In the genomic region with DNA sequence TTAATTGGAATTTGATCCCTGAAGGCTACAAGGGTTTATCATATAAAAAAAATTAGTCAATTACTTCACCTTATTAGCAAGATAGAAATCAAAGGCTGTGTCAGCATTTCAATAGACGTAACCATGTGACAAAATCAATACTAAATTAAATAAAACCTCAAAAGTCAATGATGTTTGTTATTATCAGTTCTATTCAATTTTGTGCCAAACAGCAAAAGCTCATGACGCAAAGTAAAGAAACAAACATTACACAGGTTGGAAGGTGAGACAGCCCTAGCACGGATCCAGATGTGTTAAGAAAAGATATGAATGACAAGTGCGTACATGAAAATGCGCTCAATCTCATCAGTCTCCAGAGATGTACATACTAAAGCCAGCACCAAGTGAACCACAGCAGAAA, we compare ENCODE assay signal across 22 mouse cellular contexts.
DNase-seq lines count a peak whose midpoint lies in the region; ATAC-seq and TF ChIP-seq lines count a peak whose summit lies in the region.
"Had no signal": no experiment of that assay in that cellular context is flagged by ENCODE, and none has a peak within 500 bp of the region (broad histone marks: within the 10 kb centered on the region; RNA-seq: fewer than 3 reads in every experiment).

No protein-coding gene starts in this region.

- H3K36me3 ChIP-seq in heart, embryonic 10.5 days = peaks cover 12% of the 10 kb centered on the region; the same call in 1 of the 2 replicates
- peaks cover 20% of the 10 kb centered on the region; the same call in 1 of the 2 replicates for H3K36me3 ChIP-seq in intestine, embryonic 14.5 days (ENCODE audit: control insufficient read depth, insufficient read depth, low read length)
- H3K36me3 ChIP-seq in intestine, embryonic 15.5 days = peaks cover 3% of the 10 kb centered on the region; the same call in 1 of the 2 replicates
- H3K36me3 ChIP-seq in liver, adult 2 months (ENCODE audit: control insufficient read depth, insufficient read depth, low read length) = peaks cover 7% of the 10 kb centered on the region
- H3K36me3 ChIP-seq in midbrain, embryonic 11.5 days (ENCODE audit: control insufficient read depth, insufficient read depth, low read length) = 0 out of 2 replicates have a peak, but pooled peaks cover 2% of the 10 kb centered on the region
- H3K36me3 ChIP-seq in midbrain, embryonic 16.5 days (ENCODE audit: control insufficient read depth, insufficient read depth, low read length) = no peaks in the 10 kb centered on the region

- peaks cover 12% of the 10 kb centered on the region for H3K4me1 ChIP-seq in heart, embryonic 10.5 days
- H3K4me1 ChIP-seq in intestine, embryonic 14.5 days (replicated peaks; ENCODE audit: control insufficient read depth, insufficient read depth, low read length) = no peaks in the 10 kb centered on the region; the same call in 1 of the 2 replicates
- H3K4me1 ChIP-seq in intestine, embryonic 15.5 days (replicated peaks) = peaks cover 2% of the 10 kb centered on the region; the same call in 1 of the 2 replicates
- peaks cover 11% of the 10 kb centered on the region; the same call in 1 of the 2 replicates for H3K4me1 ChIP-seq in liver, adult 2 months (ENCODE audit: control insufficient read depth, insufficient read depth, low read length)
- H3K4me1 ChIP-seq in midbrain, embryonic 11.5 days (ENCODE audit: control insufficient read depth, insufficient read depth, low read length) = no peaks in the 10 kb centered on the region
- no peaks in the 10 kb centered on the region; the same call in 1 of the 2 replicates for H3K4me1 ChIP-seq in midbrain, embryonic 16.5 days (ENCODE audit: control insufficient read depth, insufficient read depth, low read length)

- WGBS in heart, embryonic 10.5 days = 90% methylated on average over 5 of the region's 5 CpGs
- 91% methylated on average over 5 of the region's 5 CpGs for WGBS in intestine, embryonic 14.5 days
- 91% methylated on average over 5 of the region's 5 CpGs for WGBS in intestine, embryonic 15.5 days
- 22% methylated on average over 5 of the region's 5 CpGs for WGBS in liver, adult 2 months
- WGBS in midbrain, embryonic 11.5 days = 93% methylated on average over 5 of the region's 5 CpGs
- 89% methylated on average over 5 of the region's 5 CpGs for WGBS in midbrain, embryonic 16.5 days

- peak; percentile 19 for DNase-seq in heart, adult 11 months
- DNase-seq in heart, embryonic 10.5 days (ENCODE audit: low spot score) = no peak
- peak; percentile 32 for DNase-seq in intestine, embryonic 14.5 days (ENCODE audit: low spot score)
- peak; percentile 92 for DNase-seq in liver, adult 2 months (ENCODE audit: extremely low read depth, low read depth, low spot score)
- DNase-seq in liver = no peak
- peak; percentile 26 for DNase-seq in midbrain, embryonic 11.5 days (ENCODE audit: low spot score, missing footprints)
- DNase-seq: adrenal gland, adult 2 months; adrenal gland, adult 8-10 months; adrenal gland, postnatal 10 days; adrenal gland, postnatal 14 days; adrenal gland, postnatal 25 days; adrenal gland, postnatal 36 days; B cell, adult 2 months; cerebellum, adult 11 months; cerebellum, adult 11-12 months had no signal

- no peak for TF ChIP-seq CTCF in liver, adult 2 months (IDR thresholded peaks at IDR 0.05; ENCODE audit: low read depth, low read length)

- H3K27ac ChIP-seq in heart, embryonic 10.5 days = no peak overlapping the region
- H3K27ac ChIP-seq in intestine, embryonic 14.5 days (ENCODE audit: low read depth) = no peak overlapping the region
- no peak overlapping the region for H3K27ac ChIP-seq in intestine, embryonic 15.5 days
- no peak overlapping the region for H3K27ac ChIP-seq in liver, adult 2 months (replicated peaks; ENCODE audit: insufficient read depth, low read depth, low read length)
- no peak overlapping the region for H3K27ac ChIP-seq in midbrain, embryonic 11.5 days (ENCODE audit: low read depth, low read length)
- no peak overlapping the region for H3K27ac ChIP-seq in midbrain, embryonic 16.5 days (ENCODE audit: low read length)

- ATAC-seq in intestine, embryonic 14.5 days (replicated peaks; ENCODE audit: low FRiP score, low TSS enrichment, low read depth) = no peak
- ATAC-seq in intestine, embryonic 15.5 days = no peak
- no peak for ATAC-seq in midbrain, embryonic 11.5 days (ENCODE audit: low FRiP score)
- no peak for ATAC-seq in midbrain, embryonic 16.5 days
- ATAC-seq: activated CD4-positive, CD25-positive, alpha-beta regulatory T cell, adult 4 months; CD4-positive, CD25-positive, alpha-beta regulatory T cell, adult 4 months; Patski had no signal

- H3K4me2 ChIP-seq in intestine, embryonic 14.5 days (ENCODE audit: low read length) = no peak overlapping the region
- no peak overlapping the region for H3K4me2 ChIP-seq in intestine, embryonic 15.5 days (replicated peaks)
- H3K4me2 ChIP-seq in midbrain, embryonic 11.5 days = no peak overlapping the region
- no peak overlapping the region for H3K4me2 ChIP-seq in midbrain, embryonic 16.5 days (ENCODE audit: low read length)

- H3K9me3 ChIP-seq in heart, embryonic 10.5 days = no peaks in the 10 kb centered on the region
- H3K9me3 ChIP-seq in intestine, embryonic 14.5 days (ENCODE audit: control insufficient read depth, low read length) = no peaks in the 10 kb centered on the region
- H3K9me3 ChIP-seq in intestine, embryonic 15.5 days = no peaks in the 10 kb centered on the region
- no peaks in the 10 kb centered on the region for H3K9me3 ChIP-seq in midbrain, embryonic 11.5 days (ENCODE audit: control insufficient read depth, low read length)
- no peaks in the 10 kb centered on the region for H3K9me3 ChIP-seq in midbrain, embryonic 16.5 days (replicated peaks; ENCODE audit: control insufficient read depth, low read length, poor library complexity, severe bottlenecking)
- H3K9me3 ChIP-seq: G1E had no signal

- H3K9ac ChIP-seq in intestine, embryonic 14.5 days (ENCODE audit: low read length) = no peak overlapping the region
- H3K9ac ChIP-seq in intestine, embryonic 15.5 days = no peak overlapping the region
- H3K9ac ChIP-seq in liver, adult 2 months (ENCODE audit: low read depth, low read length) = no peak overlapping the region
- no peak overlapping the region for H3K9ac ChIP-seq in midbrain, embryonic 11.5 days (ENCODE audit: low read length)
- H3K9ac ChIP-seq in midbrain, embryonic 16.5 days (ENCODE audit: low read depth, low read length) = no peak overlapping the region

- peaks cover 3% of the 10 kb centered on the region; the same call in 1 of the 2 replicates for H3K79me2 ChIP-seq in liver, adult 2 months (ENCODE audit: control insufficient read depth, insufficient read depth, low read length)

- TF ChIP-seq POLR2A in liver, adult 2 months (IDR thresholded peaks at IDR 0.05; ENCODE audit: extremely low read depth, insufficient read depth, low read length) = no peak

- H3K4me3 ChIP-seq in heart, embryonic 10.5 days = no peak overlapping the region
- H3K4me3 ChIP-seq in intestine, embryonic 14.5 days (ENCODE audit: low read depth, low read length) = no peak overlapping the region
- no peak overlapping the region for H3K4me3 ChIP-seq in intestine, embryonic 15.5 days (replicated peaks)
- H3K4me3 ChIP-seq in liver, adult 2 months (ENCODE audit: insufficient read depth, low read depth, low read length) = no peak overlapping the region
- no peak overlapping the region for H3K4me3 ChIP-seq in midbrain, embryonic 11.5 days (ENCODE audit: low read depth, low read length)
- H3K4me3 ChIP-seq in midbrain, embryonic 16.5 days (ENCODE audit: low read depth, low read length) = no peak overlapping the region

- no peaks in the 10 kb centered on the region for H3K27me3 ChIP-seq in heart, embryonic 10.5 days (ENCODE audit: insufficient read depth, poor library complexity, severe bottlenecking)
- H3K27me3 ChIP-seq in intestine, embryonic 14.5 days (replicated peaks; ENCODE audit: control insufficient read depth, insufficient read depth, low read length) = no peaks in the 10 kb centered on the region
- no peaks in the 10 kb centered on the region for H3K27me3 ChIP-seq in intestine, embryonic 15.5 days (replicated peaks)
- H3K27me3 ChIP-seq in liver, adult 2 months (ENCODE audit: control insufficient read depth, insufficient read depth, low read length) = no peaks in the 10 kb centered on the region
- H3K27me3 ChIP-seq in midbrain, embryonic 11.5 days (ENCODE audit: control insufficient read depth, insufficient read depth, low read length) = no peaks in the 10 kb centered on the region
- no peaks in the 10 kb centered on the region for H3K27me3 ChIP-seq in midbrain, embryonic 16.5 days (ENCODE audit: control insufficient read depth, insufficient read depth, low read depth, low read length)
- H3K27me3 ChIP-seq: CH12.LX, Patski had no signal

Comparison
In these comparisons a context has a peak if more than half of its experiments do, and no peak if none do; other contexts are left out.
1. DNase-seq: peak in heart, adult 11 months (single experiment), intestine, embryonic 14.5 days (single experiment), liver, adult 2 months (single experiment) and midbrain, embryonic 11.5 days (single experiment); none in heart, embryonic 10.5 days (single experiment) and liver (single experiment).